Mouse (Mus musculus) brain, embryonic 18.5 days (tissue): ENCODE data around the gene Vmn2r103.

Source experiments
- DNase-seq: peaks from one replicate; pipeline ENCODE4 v3.0.0-alpha.2; 2012; ENCODE audit warnings: low read depth, low spot score

Vmn2r103 gene

GRCm38 (mm10) chr17:19773063-19773462 lies at the start of gene Vmn2r103:
Gene Vmn2r103 (plus strand): TSS chr17:19773363.
- DNase-seq, result no peak

DNA sequence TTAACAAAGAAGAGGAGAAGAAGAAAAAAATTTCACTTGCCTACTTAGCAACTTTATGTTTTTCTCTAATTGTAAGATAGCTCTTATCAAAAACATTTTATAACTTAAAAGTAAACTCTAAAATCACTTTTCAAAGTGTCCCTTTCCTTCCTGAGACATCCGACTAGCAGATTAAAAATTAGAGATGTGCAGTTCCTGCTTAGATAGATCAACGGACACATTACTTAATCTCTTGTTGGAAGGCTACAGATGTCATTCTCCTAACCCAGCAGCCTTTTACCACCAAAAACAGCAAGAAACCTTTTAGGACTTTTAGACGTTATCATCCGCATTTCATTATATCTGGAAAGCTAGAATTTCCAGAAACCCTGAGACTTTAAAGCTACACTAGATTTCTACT lies 5.8 kb downstream of the Vmn2r103 start:
- no peak for DNase-seq

GRCm38 (mm10) chr17:19789248-19789647 lies 16.1 kb downstream of the Vmn2r103 start:
- no peak for DNase-seq
